Mouse (Mus musculus) limb, embryonic 10.5 days (tissue): ENCODE data around the gene Exoc4. TPM values are rescaled to one million over a fixed set of nuclear protein-coding genes. Genes with fewer than 3 reads are reported as not detected.

Experiments used
- DNase-seq: peaks from one replicate; pipeline ENCODE4 v3.0.0-alpha.2; 2017; ENCODE audit warnings: low spot score
- H3K27ac ChIP-seq: fragments of 300-500 bp; sonication (generic); 2 replicates; pipeline ENCODE4 v1.5.1; 2016; ENCODE audit warnings: mild to moderate bottlenecking
- H3K27me3 ChIP-seq: fragments of 300-500 bp; sonication (generic); 2 replicates; pipeline ENCODE4 v1.6.1; 2016; ENCODE audit warnings: low read depth, mild to moderate bottlenecking; ENCODE audit not compliant: poor library complexity, severe bottlenecking
- H3K36me3 ChIP-seq: fragments of 300-500 bp; sonication (generic); 2 replicates; pipeline ENCODE4 v1.6.1; 2016; ENCODE audit warnings: mild to moderate bottlenecking, moderate library complexity
- H3K4me1 ChIP-seq: fragments of 300-500 bp; sonication (generic); 2 replicates; pipeline ENCODE4 v1.6.1; 2016
- H3K4me3 ChIP-seq: fragments of 300-500 bp; sonication (generic); 2 replicates; pipeline ENCODE4 v1.5.1; 2016; ENCODE audit warnings: mild to moderate bottlenecking, moderate library complexity
- H3K9me3 ChIP-seq: fragments of 300-500 bp; sonication (generic); replicated peaks from 2 replicates; pipeline ENCODE4 v1.6.1; 2016; ENCODE audit warnings: mild to moderate bottlenecking
- WGBS: fragments of 180-500 bp; shearing (Covaris S2); methylation state at CpG from one replicate; pipeline ENCODE4 v1.1.7; 2016; 5-methylcytosine and 5-hydroxymethylcytosine counted together
- polyA plus RNA-seq: library from polyadenylated mRNA; unstranded; fragments of >200 nt; fragmentation: Nextera tagmentation; extraction: Ambion mirVana; gene quantifications from 2 replicates; pipeline ENCODE4 v1.2.1, GENCODE M21; 2016

The Exoc4 gene
- polyA plus RNA-seq, 1 experiment from 2014 or later: 28.7 TPM

GRCm38 (mm10) chr6:33618590-33618989 lies 369.7 kb downstream of the Exoc4 start:
- no peaks in the 10 kb centered on the region for H3K27me3 ChIP-seq
- 97% methylated on average over 5 of the region's 5 CpGs for WGBS
- H3K4me1 ChIP-seq: peaks cover 10% of the 10 kb centered on the region
- H3K36me3 ChIP-seq: no peaks in the 10 kb centered on the region
- no peak overlapping the region for H3K27ac ChIP-seq
- H3K4me3 ChIP-seq: no peak overlapping the region
- DNase-seq: no peak
- no peaks in the 10 kb centered on the region for H3K9me3 ChIP-seq

DNA sequence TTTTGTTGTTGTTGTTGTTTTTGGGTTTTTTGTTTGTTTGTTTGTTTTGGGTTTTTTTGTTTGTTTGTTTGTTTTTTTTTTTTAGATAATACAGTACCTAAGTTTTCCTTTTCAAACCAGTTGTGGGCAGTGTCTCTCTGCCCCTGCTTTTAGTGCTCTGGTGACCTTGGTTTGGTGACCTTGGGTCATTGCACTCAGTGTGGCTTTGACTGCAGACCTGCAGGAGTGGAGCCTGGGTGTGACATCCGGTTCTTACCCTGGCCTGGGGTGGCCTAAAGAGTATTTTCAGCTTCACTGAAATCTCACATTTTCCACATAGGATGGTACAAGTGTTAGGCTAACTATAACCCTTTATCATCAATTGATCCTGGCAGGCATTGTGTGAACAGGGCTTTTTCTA lies 371.8 kb downstream of the Exoc4 start:
- Histone ChIP-seq H3K4me1 (peaks cover 10% of the 10 kb centered on the region), H3K36me3 (no peaks in the 10 kb centered on the region), H3K9me3 (no peaks in the 10 kb centered on the region), H3K27me3 (no peaks in the 10 kb centered on the region), H3K27ac (no peak overlapping the region), H3K4me3 (no peak overlapping the region)
- no peak for DNase-seq
- 32% methylated on average over 1 of the region's 1 CpGs for WGBS

DNA sequence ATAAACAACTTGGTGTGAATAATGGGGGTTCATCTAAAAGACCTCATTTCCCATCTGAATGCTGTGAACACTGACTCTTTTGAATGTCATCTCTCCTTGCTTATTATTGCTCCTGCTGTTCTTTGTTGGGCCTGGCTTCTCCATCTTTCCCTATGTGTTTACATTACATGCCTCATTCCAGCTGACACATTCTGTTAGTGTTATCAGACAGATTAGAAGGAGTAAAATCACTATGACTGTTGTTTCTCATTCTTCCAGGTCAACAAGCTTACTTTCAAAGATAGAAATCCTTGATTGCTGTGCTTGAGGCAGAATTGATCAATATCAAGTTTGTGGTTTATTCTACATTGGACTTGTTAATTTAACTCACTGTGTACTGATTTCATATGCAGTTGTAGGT lies 377.0 kb downstream of the Exoc4 start:
- no peak for DNase-seq
- Histone ChIP-seq H3K4me3 (no peak overlapping the region), H3K4me1 (peaks cover 7% of the 10 kb centered on the region), H3K36me3 (no peaks in the 10 kb centered on the region), H3K9me3 (no peaks in the 10 kb centered on the region), H3K27me3 (no peaks in the 10 kb centered on the region), H3K27ac (no peak overlapping the region)

DNA sequence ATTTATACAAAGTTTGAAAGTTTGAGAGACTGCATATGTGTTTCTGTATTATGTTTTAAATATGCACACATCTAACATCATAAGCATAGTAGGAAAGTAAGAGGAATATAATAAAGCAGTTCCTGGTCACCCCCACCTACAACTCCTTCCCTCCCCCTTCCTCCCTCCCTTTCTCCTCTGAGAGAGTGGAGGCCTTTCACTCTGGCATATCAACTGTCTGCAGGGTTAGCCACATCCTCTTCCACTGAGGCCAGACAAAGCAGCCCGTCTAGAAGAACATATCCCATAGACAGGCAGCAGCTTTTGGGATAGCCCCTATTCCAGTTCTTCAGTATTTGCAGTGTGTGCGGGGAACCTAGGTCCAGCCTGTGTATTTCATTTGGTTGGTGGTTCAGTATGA lies 382.2 kb downstream of the Exoc4 start:
- H3K4me3 ChIP-seq: no peak overlapping the region
- no peak overlapping the region for H3K27ac ChIP-seq
- no peaks in the 10 kb centered on the region for H3K27me3 ChIP-seq
- H3K4me1 ChIP-seq: no peaks in the 10 kb centered on the region
- 94% methylated on average over 2 of the region's 2 CpGs for WGBS
- no peaks in the 10 kb centered on the region for H3K36me3 ChIP-seq
- no peaks in the 10 kb centered on the region for H3K9me3 ChIP-seq
- no peak for DNase-seq

DNA sequence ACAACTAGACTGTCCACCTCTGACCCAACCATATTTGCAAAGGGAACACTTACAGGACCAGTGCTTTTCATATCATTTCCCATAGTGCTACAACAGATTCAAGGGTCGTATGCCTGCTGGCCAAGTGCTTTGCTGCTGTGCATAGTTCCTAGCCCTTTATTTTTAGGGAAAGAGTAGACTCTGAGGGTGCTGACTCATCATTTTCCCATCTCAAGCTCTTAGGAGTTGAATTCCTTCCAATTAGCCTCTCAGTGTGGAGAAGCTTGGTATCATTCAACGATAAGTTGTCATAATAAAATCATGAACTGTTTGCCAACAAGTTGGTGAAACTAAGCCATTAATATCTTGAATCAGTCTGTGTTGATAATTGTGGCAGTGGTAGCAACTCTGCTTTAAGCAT lies 388.3 kb downstream of the Exoc4 start:
- H3K27me3 ChIP-seq: no peaks in the 10 kb centered on the region
- 88% methylated on average over 2 of the region's 2 CpGs for WGBS
- no peak overlapping the region for H3K4me3 ChIP-seq
- no peaks in the 10 kb centered on the region for H3K4me1 ChIP-seq
- H3K27ac ChIP-seq: no peak overlapping the region
- no peaks in the 10 kb centered on the region for H3K36me3 ChIP-seq
- no peak for DNase-seq
- no peaks in the 10 kb centered on the region for H3K9me3 ChIP-seq

GRCm38 (mm10) chr6:33681778-33682640 lies 433.1 kb downstream of the Exoc4 start:
- Histone ChIP-seq H3K27ac (no peak overlapping the region), H3K4me1 (peaks cover 12% of the 10 kb centered on the region; the same call in 1 of the 2 replicates), H3K36me3 (no peaks in the 10 kb centered on the region), H3K4me3 (no peak overlapping the region), H3K9me3 (no peaks in the 10 kb centered on the region), H3K27me3 (no peaks in the 10 kb centered on the region)
- DNase-seq: peak; percentile 45
- WGBS: 53% methylated on average over 10 of the region's 10 CpGs

DNA sequence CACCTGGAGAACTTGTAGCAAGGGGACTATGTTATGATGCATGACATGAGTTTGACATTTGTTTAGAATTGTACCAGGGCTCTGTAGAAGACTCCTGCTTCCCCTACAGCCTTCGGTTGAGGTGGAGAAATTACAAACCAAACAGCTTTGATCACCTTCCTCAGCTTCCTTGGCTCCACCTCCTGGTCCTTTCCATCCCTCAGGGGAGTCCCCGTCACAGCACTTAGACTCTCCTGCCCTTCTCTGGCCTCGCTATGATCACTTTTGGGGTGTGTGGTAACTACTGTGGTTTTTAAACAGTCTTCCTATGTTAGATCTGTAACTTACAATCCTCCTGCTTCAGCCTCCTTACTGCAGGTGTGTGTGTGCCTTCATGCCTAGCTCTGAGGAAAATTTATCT lies 434.6 kb downstream of the Exoc4 start:
- Histone ChIP-seq H3K9me3 (no peaks in the 10 kb centered on the region), H3K36me3 (no peaks in the 10 kb centered on the region), H3K27me3 (no peaks in the 10 kb centered on the region), H3K4me3 (no peak overlapping the region), H3K27ac (no peak overlapping the region), H3K4me1 (peaks cover 12% of the 10 kb centered on the region; the same call in 1 of the 2 replicates)
- 56% methylated on average over 3 of the region's 3 CpGs for WGBS
- no peak for DNase-seq

DNA sequence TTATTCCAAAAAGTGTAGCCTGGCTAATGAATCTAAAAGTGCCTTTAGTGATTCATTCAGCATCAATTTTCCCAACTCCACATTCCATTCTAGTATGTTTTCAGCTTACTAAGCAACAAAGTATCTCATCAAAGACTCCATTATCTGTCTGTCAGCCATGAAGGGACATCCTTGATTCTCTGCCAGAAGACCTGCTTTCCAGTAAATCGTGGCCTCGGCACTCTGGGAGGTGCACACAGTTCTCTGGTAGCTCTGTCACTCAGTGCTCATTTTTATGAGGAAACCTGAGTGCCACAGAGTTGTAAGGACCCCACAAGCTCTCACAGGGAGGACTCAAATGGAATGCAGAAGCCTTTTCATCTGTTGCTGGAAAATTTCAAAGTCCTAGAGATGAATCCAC lies 436.4 kb downstream of the Exoc4 start:
- no peak for DNase-seq
- Histone ChIP-seq H3K27ac (no peak overlapping the region), H3K27me3 (no peaks in the 10 kb centered on the region), H3K36me3 (no peaks in the 10 kb centered on the region), H3K9me3 (no peaks in the 10 kb centered on the region), H3K4me1 (peaks cover 12% of the 10 kb centered on the region; the same call in 1 of the 2 replicates), H3K4me3 (no peak overlapping the region)
- 76% methylated on average over 2 of the region's 2 CpGs for WGBS

DNA sequence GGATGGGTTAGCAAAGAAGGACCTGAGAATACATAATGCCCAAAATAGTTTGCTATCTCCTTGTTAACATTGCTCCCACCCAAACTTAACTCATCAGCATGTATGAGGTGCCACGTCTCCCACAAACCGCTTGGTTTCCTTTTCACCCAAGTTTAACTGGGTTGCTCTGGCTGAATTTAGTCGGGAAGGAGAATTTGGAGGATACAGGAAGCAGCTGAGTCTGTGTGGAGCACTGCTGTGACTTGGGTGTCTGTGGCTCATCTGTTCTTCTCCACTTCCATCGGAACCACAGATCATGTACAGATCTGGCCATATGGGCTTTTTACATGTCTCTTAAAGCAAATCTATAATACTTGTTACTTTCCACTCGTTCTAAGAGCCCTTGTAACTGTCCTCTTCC lies 441.7 kb downstream of the Exoc4 start:
- no peaks in the 10 kb centered on the region for H3K36me3 ChIP-seq
- no peak overlapping the region for H3K4me3 ChIP-seq
- 0 out of 2 replicates have a peak, but pooled peaks cover under 1% of the 10 kb centered on the region for H3K4me1 ChIP-seq
- no peak for DNase-seq
- H3K27me3 ChIP-seq: no peaks in the 10 kb centered on the region
- WGBS: 89% methylated on average over 5 of the region's 5 CpGs
- H3K9me3 ChIP-seq: no peaks in the 10 kb centered on the region
- H3K27ac ChIP-seq: no peak overlapping the region

- Histone ChIP-seq H3K4me1 (peaks cover 6% of the 10 kb centered on the region; the same call in 1 of the 2 replicates), H3K4me3 (no peak overlapping the region), H3K9me3 (no peaks in the 10 kb centered on the region), H3K27ac (no peak overlapping the region), H3K36me3 (no peaks in the 10 kb centered on the region), H3K27me3 (no peaks in the 10 kb centered on the region)
- WGBS: 64% methylated on average over 1 of the region's 1 CpGs
- DNase-seq: no peak
Measured at GRCm38 (mm10) chr6:33696976-33697375, 448.1 kb downstream of the Exoc4 start.

GRCm38 (mm10) chr6:33708907-33709306 lies 460.0 kb downstream of the Exoc4 start:
- peaks cover 6% of the 10 kb centered on the region; the same call in 1 of the 2 replicates for H3K4me1 ChIP-seq
- no peak overlapping the region for H3K27ac ChIP-seq
- H3K27me3 ChIP-seq: no peaks in the 10 kb centered on the region
- H3K9me3 ChIP-seq: no peaks in the 10 kb centered on the region
- no peaks in the 10 kb centered on the region for H3K36me3 ChIP-seq
- no peak for DNase-seq
- whole genome bisulfite sequencing: 91% methylated on average over 4 of the region's 4 CpGs
- H3K4me3 ChIP-seq: no peak overlapping the region

GRCm38 (mm10) chr6:33709340-33709739 lies 460.5 kb downstream of the Exoc4 start:
- no peaks in the 10 kb centered on the region for H3K36me3 ChIP-seq
- H3K4me3 ChIP-seq: no peak overlapping the region
- no peak for DNase-seq
- H3K27me3 ChIP-seq: no peaks in the 10 kb centered on the region
- peaks cover 6% of the 10 kb centered on the region; the same call in 1 of the 2 replicates for H3K4me1 ChIP-seq
- no peak overlapping the region for H3K27ac ChIP-seq
- 96% methylated on average over 5 of the region's 5 CpGs for WGBS
- H3K9me3 ChIP-seq: no peaks in the 10 kb centered on the region

GRCm38 (mm10) chr6:33711742-33712141 lies 462.9 kb downstream of the Exoc4 start:
- H3K9me3 ChIP-seq: no peaks in the 10 kb centered on the region
- no peak overlapping the region for H3K27ac ChIP-seq
- no peaks in the 10 kb centered on the region for H3K27me3 ChIP-seq
- H3K4me3 ChIP-seq: no peak overlapping the region
- no peak for DNase-seq
- H3K4me1 ChIP-seq: peaks cover 6% of the 10 kb centered on the region; the same call in 1 of the 2 replicates
- 83% methylated on average over 3 of the region's 3 CpGs for WGBS
- H3K36me3 ChIP-seq: no peaks in the 10 kb centered on the region
